Mouse (Mus musculus) layer of hippocampus, adult 11-12 months (tissue): ENCODE measurements around the gene Lamc1.
"Not testable (repeated sequence)": the region's sequence is repeated elsewhere in the genome, so short reads cannot be mapped to it uniquely, and the experiment has no call there.

ENCODE experiments used
- DNase-seq: peaks from one replicate; pipeline ENCODE4 v3.0.0; 2022; ENCODE audit warnings: low spot score

The Lamc1 gene

DNA sequence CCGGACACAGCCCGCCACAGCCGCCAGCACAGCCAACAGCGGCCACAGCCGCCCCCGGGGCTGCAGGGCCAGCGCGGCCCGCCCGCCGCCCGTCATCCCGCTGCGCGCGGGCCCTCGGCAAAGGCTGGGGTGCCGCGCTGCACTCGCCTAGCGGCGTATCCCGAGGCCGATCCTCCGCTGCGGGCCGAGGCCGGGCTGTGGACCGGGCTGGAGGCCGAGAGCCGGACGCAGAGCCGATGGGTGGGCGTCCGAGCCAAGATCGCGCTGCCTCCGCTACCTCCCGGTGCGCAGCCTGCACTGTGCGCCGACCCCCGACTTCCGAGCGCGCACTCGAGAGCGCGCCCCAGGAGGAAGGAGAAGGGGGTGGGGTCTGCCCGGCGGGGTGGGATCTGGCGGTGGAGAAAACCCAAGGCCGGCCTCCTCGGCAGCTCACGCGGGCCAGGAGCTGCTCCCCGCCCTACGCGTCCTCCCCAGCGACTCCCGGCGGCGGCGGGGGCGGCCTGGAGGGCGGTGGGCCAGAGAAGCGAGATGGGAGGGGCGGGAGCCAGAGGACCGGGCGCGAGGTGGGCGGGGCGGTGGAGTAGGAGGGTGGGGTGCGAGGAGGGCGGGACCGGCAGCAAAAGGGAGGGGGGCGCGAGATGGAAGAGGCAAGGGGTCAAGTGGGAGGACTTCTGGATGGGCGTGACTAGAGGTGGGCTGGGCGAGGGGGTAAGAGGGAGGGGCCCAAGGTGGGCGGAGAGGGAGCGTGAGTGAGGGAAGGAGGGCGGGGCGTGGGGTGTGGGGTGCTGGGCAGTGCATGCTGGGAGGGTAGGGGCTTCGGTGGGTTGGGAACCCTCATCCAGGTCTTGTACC lies at the start of gene Lamc1:
Lamc1 (minus strand) TSS at position 343 of the 852 bp plus-strand sequence.
- peak; percentile 85 for DNase-seq

DNA sequence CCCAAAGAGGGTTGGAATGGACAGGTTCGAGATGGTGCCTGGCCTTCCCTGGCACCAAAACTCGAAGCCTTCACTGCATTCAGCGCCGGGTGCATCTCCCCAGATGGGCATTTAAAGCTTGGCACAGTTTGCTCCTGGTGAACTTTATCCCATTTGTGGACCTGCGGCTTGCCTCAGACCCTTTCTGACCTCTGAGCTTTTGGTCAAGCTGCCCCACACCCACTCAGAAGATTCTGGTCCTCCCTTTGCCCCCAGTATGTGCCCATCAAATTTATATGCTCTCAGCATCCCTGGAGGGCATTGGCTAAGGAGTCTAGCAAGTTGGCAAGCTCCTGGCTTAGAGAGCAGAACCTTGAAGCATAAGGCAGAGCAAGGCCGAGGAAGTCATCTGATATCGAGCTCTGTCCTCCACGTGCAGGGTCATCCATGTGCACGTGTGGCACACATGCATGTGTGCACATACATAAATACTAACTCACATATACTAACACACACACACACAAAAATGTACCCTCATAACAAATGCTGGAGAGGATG lies 48.2 kb upstream of the Lamc1 start:
- no peak for DNase-seq

DNA sequence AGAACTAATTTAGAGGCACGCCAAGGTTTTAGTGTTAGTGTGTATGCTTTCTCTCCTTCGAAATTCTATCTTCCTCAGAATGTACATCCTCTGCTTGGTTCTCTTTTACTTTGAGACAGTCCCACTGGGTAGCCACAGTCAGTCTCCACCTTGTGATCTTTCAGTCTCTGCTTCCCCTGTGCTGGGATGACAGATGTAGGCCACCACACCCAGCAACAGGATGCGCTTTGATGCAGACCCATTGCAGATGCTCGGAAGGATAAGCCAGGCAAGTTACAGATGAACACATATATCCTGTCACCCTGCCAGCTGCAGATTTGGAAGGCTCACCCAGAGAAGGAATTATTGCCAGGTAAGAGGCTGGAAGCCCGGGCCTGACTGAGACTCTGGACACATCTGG lies 47.2 kb upstream of the Lamc1 start:
- no peak for DNase-seq

DNA sequence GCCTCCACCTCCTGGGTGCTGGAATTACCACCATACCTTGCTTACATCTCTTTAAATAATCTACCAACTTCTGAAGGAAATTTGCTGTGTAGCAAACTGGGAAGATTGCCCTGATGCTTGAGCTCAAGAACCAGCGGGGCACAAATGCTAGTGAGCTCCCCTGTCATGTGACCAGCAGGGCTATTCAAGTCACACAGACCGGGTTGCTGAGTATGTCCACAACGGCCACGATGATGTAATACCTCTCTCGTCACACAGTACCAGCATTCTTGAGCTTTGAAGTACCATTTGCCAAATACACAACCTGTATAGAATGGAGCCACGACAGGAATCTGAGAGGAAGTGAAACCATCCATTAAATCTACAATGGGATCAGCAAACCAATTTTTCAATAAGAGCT lies 46.0 kb upstream of the Lamc1 start:
- DNase-seq = no peak

GRCm38 (mm10) chr1:153376446-153376845 lies 43.9 kb upstream of the Lamc1 start:
- DNase-seq = no peak

- no peak for DNase-seq
Observed at GRCm38 (mm10) chr1:153374136-153374535, 41.5 kb upstream of the Lamc1 start.

- DNase-seq = no peak
Observed at GRCm38 (mm10) chr1:153371846-153372245, 39.3 kb upstream of the Lamc1 start.

DNA sequence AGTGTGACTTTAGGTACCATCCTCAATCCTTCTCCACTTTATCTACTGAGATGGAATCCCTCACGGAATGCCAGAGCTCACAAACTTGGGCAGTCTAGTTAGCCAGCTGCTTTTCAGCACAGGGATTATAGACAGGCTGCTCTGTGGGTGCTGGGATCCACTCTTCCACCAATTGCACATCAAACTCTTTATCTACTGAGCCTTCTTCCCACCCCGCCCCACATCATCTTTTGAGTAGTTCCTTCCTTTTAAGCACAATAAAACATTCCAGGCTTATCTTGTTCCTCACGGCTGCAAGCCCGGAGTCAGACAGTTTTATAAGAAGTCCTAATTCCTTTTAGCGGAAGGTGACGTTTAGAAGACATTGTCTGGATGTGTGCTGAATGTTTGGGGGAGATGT lies 36.4 kb upstream of the Lamc1 start:
- no peak for DNase-seq

- DNase-seq = no peak
Observed at GRCm38 (mm10) chr1:153367048-153367447, 34.5 kb upstream of the Lamc1 start.

GRCm38 (mm10) chr1:153361926-153362325 lies 29.3 kb upstream of the Lamc1 start:
- DNase-seq = no peak

DNA sequence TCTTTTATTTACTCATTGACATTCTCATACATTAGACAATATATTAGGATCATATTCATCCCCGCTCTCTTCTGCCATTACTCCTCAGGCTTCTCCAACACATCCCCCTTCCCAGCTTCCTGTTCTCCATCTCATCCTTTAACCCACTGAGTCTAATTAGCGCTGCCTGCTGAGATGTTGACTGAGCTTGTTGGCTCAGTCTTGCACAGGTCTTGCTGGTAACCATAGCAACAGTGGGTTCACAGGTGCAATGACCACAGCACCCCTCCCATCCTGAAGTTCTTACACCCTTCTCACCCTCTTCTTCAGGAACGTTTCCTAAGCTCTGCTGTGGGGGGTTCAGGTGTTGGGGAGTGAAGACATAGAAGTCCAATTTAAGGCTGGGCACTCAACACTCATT lies 28.0 kb upstream of the Lamc1 start:
- DNase-seq = no peak

DNA sequence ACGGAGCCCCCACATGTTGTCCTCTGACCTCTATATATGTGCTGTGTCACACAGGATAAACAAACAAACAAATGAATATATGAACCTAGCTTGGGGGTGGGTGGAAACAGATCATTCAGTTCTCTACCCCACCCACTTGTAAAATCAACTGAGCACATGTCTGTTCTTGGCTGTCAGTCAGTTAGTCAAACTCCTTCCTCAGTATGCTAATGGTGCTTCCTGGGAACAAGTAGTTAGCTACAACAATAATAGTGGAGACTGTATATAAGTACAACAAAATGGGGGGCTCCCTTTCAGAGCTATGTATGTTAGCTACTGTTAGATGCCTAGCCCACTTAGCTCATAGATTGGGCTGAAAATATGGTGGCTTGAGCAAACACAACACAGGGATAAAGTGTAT lies 24.6 kb upstream of the Lamc1 start:
- DNase-seq = no peak

- no peak for DNase-seq
Observed at GRCm38 (mm10) chr1:153354466-153354865, 21.9 kb upstream of the Lamc1 start.

GRCm38 (mm10) chr1:153353736-153354430 lies 21.3 kb upstream of the Lamc1 start:
- no peak for DNase-seq

GRCm38 (mm10) chr1:153351034-153351433 lies 18.4 kb upstream of the Lamc1 start:
- no peak for DNase-seq

- no peak for DNase-seq
Observed at GRCm38 (mm10) chr1:153347726-153348125, 15.1 kb upstream of the Lamc1 start.

- DNase-seq = no peak
Observed at GRCm38 (mm10) chr1:153347040-153347439, 14.5 kb upstream of the Lamc1 start.

DNA sequence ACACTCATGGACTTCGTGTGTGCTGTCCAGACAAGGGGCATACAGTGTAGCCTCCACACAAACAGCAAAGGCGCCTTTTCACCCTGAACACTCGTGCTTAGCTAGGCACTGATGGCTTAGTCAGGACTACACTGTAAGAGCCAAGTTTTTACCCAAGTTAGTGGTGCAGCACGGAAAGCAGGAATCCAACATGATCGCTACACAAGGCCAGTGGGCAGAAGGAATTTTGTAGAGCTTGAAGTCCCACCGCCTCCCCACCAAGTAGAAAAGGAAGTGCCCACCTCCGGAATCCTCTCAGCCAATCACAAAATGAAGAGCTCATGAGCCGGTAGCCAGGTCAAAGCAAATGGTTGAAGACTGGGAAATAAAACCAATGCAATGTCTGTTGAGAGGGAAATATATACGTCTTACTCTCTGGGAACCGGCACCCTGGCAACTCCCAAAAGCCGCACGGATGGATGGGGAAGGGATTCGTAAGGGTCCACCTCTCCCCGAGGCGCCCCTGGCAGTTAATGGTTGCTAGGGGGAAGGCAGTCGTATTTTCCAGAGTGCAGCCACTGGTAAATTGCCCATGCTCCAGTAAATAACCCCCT lies 13.2 kb upstream of the Lamc1 start:
- DNase-seq = no peak

- no peak for DNase-seq
Observed at GRCm38 (mm10) chr1:153345002-153345401, 12.4 kb upstream of the Lamc1 start.

GRCm38 (mm10) chr1:153335451-153335850 lies 2.9 kb upstream of the Lamc1 start:
- DNase-seq = not testable (repeated sequence)

DNA sequence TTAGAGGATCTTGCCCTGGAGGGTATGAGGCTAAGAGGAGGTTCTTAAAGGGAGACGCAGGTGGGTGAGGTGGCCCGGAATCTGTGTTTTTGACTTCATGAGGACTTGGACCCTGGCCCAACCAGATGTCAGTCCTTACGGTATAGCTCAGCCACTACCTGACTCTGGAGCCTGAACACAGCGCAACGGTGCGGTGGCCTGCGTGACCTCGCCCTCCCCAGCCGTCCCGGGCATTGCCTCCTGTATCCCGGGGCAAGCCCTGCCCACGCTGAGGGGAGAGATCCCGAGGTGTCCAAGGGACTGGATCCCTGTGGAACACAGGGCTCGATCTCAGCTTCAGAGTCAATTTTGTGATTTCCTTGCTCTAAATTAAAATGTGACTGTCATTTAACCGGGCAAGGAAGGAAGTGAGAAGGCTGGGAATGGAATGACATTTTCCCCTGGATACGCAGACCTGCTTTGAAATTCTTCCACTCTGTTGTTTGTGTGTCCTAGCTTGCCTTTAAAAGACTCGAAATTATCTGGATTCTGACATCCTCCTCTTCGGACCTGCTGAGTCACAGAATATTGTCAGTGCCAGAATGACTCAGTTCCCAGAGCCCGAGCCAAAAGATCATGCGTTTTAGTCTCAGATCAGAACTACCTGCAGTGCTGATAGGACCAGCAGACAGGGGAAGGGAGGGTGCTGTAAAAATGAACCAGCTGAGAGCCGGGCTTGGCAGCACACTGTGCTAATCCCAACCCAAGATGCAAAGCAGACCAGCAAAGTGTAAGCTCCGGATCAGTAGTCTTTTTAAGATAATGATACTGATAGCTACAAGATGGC lies 923 bp upstream of the Lamc1 start:
- peak; percentile 24 for DNase-seq
